Comparison of ENCODE assay signal across 8 mouse cellular contexts in the genomic region with DNA sequence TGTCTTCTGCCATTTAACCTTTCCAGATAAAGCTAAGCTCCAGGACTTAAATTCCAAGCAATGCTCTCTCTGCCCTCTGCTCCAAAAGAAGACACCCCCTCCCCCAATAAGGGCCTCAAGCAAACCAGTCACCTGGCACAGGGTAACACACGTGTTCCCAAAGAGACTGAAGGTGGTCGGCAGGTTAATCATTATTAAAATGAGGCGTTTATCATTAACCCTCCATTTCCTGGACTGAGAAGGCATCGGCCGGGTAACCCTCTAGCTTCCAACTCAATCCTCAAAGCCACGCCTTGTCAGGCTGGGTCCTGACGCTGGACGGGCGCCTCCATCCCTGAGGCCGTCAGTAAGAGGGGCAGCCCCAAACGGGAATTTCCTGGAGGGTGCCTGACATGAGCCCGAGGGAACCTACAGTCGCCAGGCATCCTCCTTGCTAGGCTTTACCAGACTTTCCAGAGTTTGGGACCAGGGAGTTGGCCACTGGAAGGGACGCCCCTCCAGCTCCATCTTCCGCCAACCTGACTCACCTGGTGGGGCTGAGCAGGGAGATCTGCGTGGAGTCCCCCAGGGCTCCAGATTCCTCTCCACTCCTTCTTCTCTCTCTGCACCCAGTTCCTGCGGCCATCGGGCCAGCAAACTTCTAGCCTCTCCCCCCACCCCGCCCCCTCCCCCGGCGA. TPM values are rescaled to one million over a fixed set of nuclear protein-coding genes. Genes with fewer than 3 reads are reported as not detected.
A peak's percentile ranks its signal among the peaks of the same experiment; 100 is the strongest.
DNase-seq lines count a peak whose midpoint lies in the region; ATAC-seq lines count a peak whose summit lies in the region.

No protein-coding gene starts in this region.

- peaks cover 62% of the 10 kb centered on the region for H3K27me3 ChIP-seq in megakaryocyte, embryonic 14.5 days (replicated peaks)
- H3K27me3 ChIP-seq in hindbrain, embryonic 12.5 days, result no peaks in the 10 kb centered on the region
- no peaks in the 10 kb centered on the region for H3K27me3 ChIP-seq in limb, embryonic 15.5 days
- H3K27me3 ChIP-seq in neural tube, embryonic 12.5 days (replicated peaks), result 0 out of 2 replicates have a peak, but pooled peaks cover 11% of the 10 kb centered on the region

- no peak overlapping the region for H3K27ac ChIP-seq in hindbrain, embryonic 12.5 days
- peak overlapping the region; percentile 97 for H3K27ac ChIP-seq in limb, embryonic 15.5 days
- H3K27ac ChIP-seq in neural tube, embryonic 12.5 days, result no peak overlapping the region

- H3K36me3 ChIP-seq in megakaryocyte, embryonic 14.5 days (replicated peaks; ENCODE audit: low read length), result no peaks in the 10 kb centered on the region
- H3K36me3 ChIP-seq in hindbrain, embryonic 12.5 days, result no peaks in the 10 kb centered on the region; the same call in 1 of the 2 replicates
- H3K36me3 ChIP-seq in limb, embryonic 15.5 days, result no peaks in the 10 kb centered on the region
- no peaks in the 10 kb centered on the region for H3K36me3 ChIP-seq in neural tube, embryonic 12.5 days

- peak overlapping the region; percentile 93 for H3K4me3 ChIP-seq in megakaryocyte, embryonic 14.5 days (replicated peaks)
- H3K4me3 ChIP-seq in hindbrain, embryonic 12.5 days, result peak overlapping the region; percentile 72
- peak overlapping the region; percentile 75 for H3K4me3 ChIP-seq in limb, embryonic 15.5 days
- H3K4me3 ChIP-seq in neural tube, embryonic 12.5 days, result peak overlapping the region; percentile 76

- H3K9ac ChIP-seq in hindbrain, embryonic 12.5 days, result peak overlapping the region; percentile 83
- peak overlapping the region; percentile 65 for H3K9ac ChIP-seq in limb, embryonic 15.5 days
- peak overlapping the region; percentile 81 for H3K9ac ChIP-seq in neural tube, embryonic 12.5 days

- H3K4me1 ChIP-seq in megakaryocyte, embryonic 14.5 days, result peaks cover 37% of the 10 kb centered on the region
- H3K4me1 ChIP-seq in hindbrain, embryonic 12.5 days, result peaks cover 21% of the 10 kb centered on the region; the same call in 1 of the 2 replicates
- H3K4me1 ChIP-seq in limb, embryonic 15.5 days, result peaks cover 20% of the 10 kb centered on the region
- peaks cover 16% of the 10 kb centered on the region for H3K4me1 ChIP-seq in neural tube, embryonic 12.5 days

- no peak for ATAC-seq in megakaryocyte, adult 5-6 weeks (ENCODE audit: poor library complexity, severe bottlenecking)
- ATAC-seq in hindbrain, embryonic 12.5 days (ENCODE audit: low FRiP score), result no peak; the same call in 1 of the 2 replicates
- no peak for ATAC-seq in limb, embryonic 15.5 days (ENCODE audit: insufficient number of reproducible peaks, low FRiP score, low TSS enrichment, low read depth)
- ATAC-seq in neural tube, embryonic 12.5 days (ENCODE audit: low FRiP score, low read depth), result no peak

- DNase-seq in embryo, embryonic 10.5 days (ENCODE audit: low spot score), result peak; percentile 35
- DNase-seq in urinary bladder, adult 2 months (ENCODE audit: low spot score), result no peak
- no peak for DNase-seq in right cerebral cortex, postnatal 10 days (ENCODE audit: low spot score in 2 of 2)

- H3K9me3 ChIP-seq in megakaryocyte, embryonic 14.5 days, result peaks cover 5% of the 10 kb centered on the region
- no peaks in the 10 kb centered on the region for H3K9me3 ChIP-seq in hindbrain, embryonic 12.5 days (replicated peaks)
- no peaks in the 10 kb centered on the region for H3K9me3 ChIP-seq in limb, embryonic 15.5 days
- no peaks in the 10 kb centered on the region for H3K9me3 ChIP-seq in neural tube, embryonic 12.5 days

- 2% methylated on average over 20 of the region's 21 CpGs for WGBS in hindbrain, embryonic 12.5 days
- WGBS in limb, embryonic 15.5 days, result 1% methylated on average over 20 of the region's 21 CpGs
- WGBS in neural tube, embryonic 12.5 days, result under 1% methylated on average over 21 of the region's 21 CpGs

- peak overlapping the region; percentile 95 for H3K4me2 ChIP-seq in hindbrain, embryonic 12.5 days (replicated peaks)
- H3K4me2 ChIP-seq in limb, embryonic 15.5 days, result peak overlapping the region; percentile 88
- peak overlapping the region; percentile 96 for H3K4me2 ChIP-seq in neural tube, embryonic 12.5 days (replicated peaks)

RNA-seq across cellular contexts. Expression of gene Carmil1, which starts 0.7 kb away (rescaled TPM):
- polyA plus RNA-seq in megakaryocyte, embryonic 14.5 days (2012; ENCODE audit: insufficient read depth, low replicate concordance), result 4.5 and 9.5 TPM in 2 replicates
- 7.2 and 9.6 TPM in 2 replicates for total RNA-seq in megakaryocyte, adult 5-6 weeks (2015)
- total RNA-seq in megakaryocyte, adult 5-6 weeks (2017), result 11.7 and 16.9 TPM in 2 replicates
- polyA plus RNA-seq in hindbrain, embryonic 12.5 days (2016; fragmentation: Nextera tagmentation; extraction: Ambion mirVana), result 34.3 and 35.1 TPM in 2 replicates
- polyA plus RNA-seq in limb, embryonic 15.5 days (2015; fragmentation: Nextera tagmentation; extraction: Ambion mirVana), result 33.0 and 39.8 TPM in 2 replicates
- polyA plus RNA-seq in neural tube, embryonic 12.5 days (2016; fragmentation: Nextera tagmentation; extraction: Ambion mirVana), result 19.5 and 22.1 TPM in 2 replicates
- 15.1 and 23.3 TPM in 2 replicates for polyA plus RNA-seq in urinary bladder, adult 2 months (2012; rRNA removed)

RNA-seq across cellular contexts. Expression of gene Cmah, which starts 47.3 kb away (rescaled TPM):
- polyA plus RNA-seq in megakaryocyte, embryonic 14.5 days (2012; ENCODE audit: insufficient read depth, low replicate concordance), result 1.0 and 4.3 TPM in 2 replicates
- total RNA-seq in megakaryocyte, adult 5-6 weeks (2015), result 5.8 TPM in 2 replicates
- total RNA-seq in megakaryocyte, adult 5-6 weeks (2017), result 2.7 and 6.5 TPM in 2 replicates
- polyA plus RNA-seq in hindbrain, embryonic 12.5 days (2016; fragmentation: Nextera tagmentation; extraction: Ambion mirVana), result 0.27 and 0.47 TPM in 2 replicates
- 0.63 and 0.77 TPM in 2 replicates for polyA plus RNA-seq in limb, embryonic 15.5 days (2015; fragmentation: Nextera tagmentation; extraction: Ambion mirVana)
- 0.22 and 0.27 TPM in 2 replicates for polyA plus RNA-seq in neural tube, embryonic 12.5 days (2016; fragmentation: Nextera tagmentation; extraction: Ambion mirVana)
- 1.5 and 2.0 TPM in 2 replicates for polyA plus RNA-seq in urinary bladder, adult 2 months (2012; rRNA removed)
